8 mouse cellular contexts compared by ENCODE assay signal in genomic region chr7:45538163-45539041, GRCm38 (mm10). TPM values are rescaled to one million over a fixed set of nuclear protein-coding genes. Genes with fewer than 3 reads are reported as not detected.
DNase-seq lines count a peak whose midpoint lies in the region; ATAC-seq lines count a peak whose summit lies in the region.

No protein-coding gene starts in this region.

- intact Hi-C loops in gastrocnemius, postnatal 36 days (cut with DNase I): no loop called here

- no peaks in the 10 kb centered on the region for H3K27me3 ChIP-seq in limb, embryonic 11.5 days (ENCODE audit: control insufficient read depth, insufficient read depth, low read length)
- H3K27me3 ChIP-seq in midbrain, embryonic 10.5 days (ENCODE audit: low read depth, poor library complexity, severe bottlenecking): no peaks in the 10 kb centered on the region
- no peaks in the 10 kb centered on the region for H3K27me3 ChIP-seq in stomach, embryonic 15.5 days (replicated peaks)

- DNase-seq in T-cell, adult 2 months (ENCODE audit: low spot score): peak; percentile 17
- peak; percentile 74 to 80 for DNase-seq in cerebellum, postnatal 14 days
- peak; percentile 66 for DNase-seq in kidney, adult 11 months
- DNase-seq in limb, embryonic 11.5 days (ENCODE audit: low spot score): peak; percentile 74
- DNase-seq in midbrain, embryonic 10.5 days (ENCODE audit: low spot score): peak; percentile 66
- no peak for DNase-seq in gastrocnemius, postnatal 36 days

- H3K4me3 ChIP-seq in limb, embryonic 11.5 days (ENCODE audit: low read depth, low read length): peak overlapping the region; percentile 38
- peak overlapping the region; percentile 73 for H3K4me3 ChIP-seq in midbrain, embryonic 10.5 days
- peak overlapping the region; percentile 50 for H3K4me3 ChIP-seq in stomach, embryonic 15.5 days (replicated peaks)

- ATAC-seq in granulocyte monocyte progenitor cell, adult 5-6 weeks (replicated peaks; ENCODE audit: poor library complexity, severe bottlenecking): peak; percentile 86
- ATAC-seq in limb, embryonic 11.5 days (ENCODE audit: insufficient number of reproducible peaks, low FRiP score, low TSS enrichment, low read depth): peak; percentile 72
- peak; percentile 79; the same call in 1 of the 2 replicates for ATAC-seq in stomach, embryonic 15.5 days (ENCODE audit: insufficient read depth, low FRiP score, low read depth)

- H3K4me1 ChIP-seq in limb, embryonic 11.5 days (ENCODE audit: control insufficient read depth, insufficient read depth, low read length): 0 out of 2 replicates have a peak, but pooled peaks cover 5% of the 10 kb centered on the region
- H3K4me1 ChIP-seq in midbrain, embryonic 10.5 days: peaks cover 12% of the 10 kb centered on the region
- peaks cover 6% of the 10 kb centered on the region for H3K4me1 ChIP-seq in stomach, embryonic 15.5 days

- H3K27ac ChIP-seq in limb, embryonic 11.5 days (replicated peaks; ENCODE audit: low read depth, low read length): no peak overlapping the region
- H3K27ac ChIP-seq in midbrain, embryonic 10.5 days (replicated peaks): peak overlapping the region; percentile 86
- H3K27ac ChIP-seq in stomach, embryonic 15.5 days: no peak overlapping the region

- H3K9me3 ChIP-seq in limb, embryonic 11.5 days (ENCODE audit: control insufficient read depth, low read length): no peaks in the 10 kb centered on the region
- no peaks in the 10 kb centered on the region for H3K9me3 ChIP-seq in midbrain, embryonic 10.5 days (replicated peaks)
- H3K9me3 ChIP-seq in stomach, embryonic 15.5 days: no peaks in the 10 kb centered on the region

- 3% methylated on average over 29 of the region's 29 CpGs for WGBS in limb, embryonic 11.5 days
- WGBS in midbrain, embryonic 10.5 days: 2% methylated on average over 29 of the region's 29 CpGs
- WGBS in stomach, embryonic 15.5 days: 2% methylated on average over 29 of the region's 29 CpGs

- H3K4me2 ChIP-seq in limb, embryonic 11.5 days (ENCODE audit: low read depth, severe bottlenecking): peak overlapping the region; percentile 65
- peak overlapping the region; percentile 73 for H3K4me2 ChIP-seq in stomach, embryonic 15.5 days

- peak overlapping the region; percentile 40 for H3K9ac ChIP-seq in limb, embryonic 11.5 days (ENCODE audit: low read length)
- peak overlapping the region; percentile 1; the same call in 1 of the 2 replicates for H3K9ac ChIP-seq in stomach, embryonic 15.5 days

- H3K36me3 ChIP-seq in limb, embryonic 11.5 days (ENCODE audit: control insufficient read depth, insufficient read depth, low read length): no peaks in the 10 kb centered on the region
- no peaks in the 10 kb centered on the region for H3K36me3 ChIP-seq in midbrain, embryonic 10.5 days
- H3K36me3 ChIP-seq in stomach, embryonic 15.5 days: no peaks in the 10 kb centered on the region

RNA-seq across cellular contexts. Expression of gene Plekha4, which starts 12.3 kb away (rescaled TPM):
- total RNA-seq in granulocyte monocyte progenitor cell, adult 5-6 weeks (2014; fragmentation: Nextera tagmentation): not detected in 2 replicates
- total RNA-seq in granulocyte monocyte progenitor cell, adult 5-6 weeks (2017): 0.26 TPM in 1 of 2 replicates, not detected in the other
- 0.52 and 0.64 TPM in 2 replicates for polyA plus RNA-seq in limb, embryonic 11.5 days (2014; fragmentation: Nextera tagmentation; extraction: Ambion mirVana)
- 0.78 and 1.1 TPM in 2 replicates for polyA plus RNA-seq in midbrain, embryonic 10.5 days (2016; fragmentation: Nextera tagmentation; extraction: Ambion mirVana)
- polyA plus RNA-seq in stomach, embryonic 15.5 days (2015; fragmentation: Nextera tagmentation; extraction: Ambion mirVana): 2.9 TPM in 2 replicates
- total RNA-seq in gastrocnemius, postnatal 36 days (2021): 1 to 10 TPM; 3.0 to 4.8 TPM

RNA-seq across cellular contexts. Expression of gene Ppp1r15a, which starts 12.3 kb away (rescaled TPM):
- total RNA-seq in granulocyte monocyte progenitor cell, adult 5-6 weeks (2014; fragmentation: Nextera tagmentation): 8.3 and 22.1 TPM in 2 replicates
- total RNA-seq in granulocyte monocyte progenitor cell, adult 5-6 weeks (2017): 51.1 and 54.9 TPM in 2 replicates
- polyA plus RNA-seq in limb, embryonic 11.5 days (2014; fragmentation: Nextera tagmentation; extraction: Ambion mirVana): 19.5 and 21.9 TPM in 2 replicates
- 15.0 and 18.6 TPM in 2 replicates for polyA plus RNA-seq in midbrain, embryonic 10.5 days (2016; fragmentation: Nextera tagmentation; extraction: Ambion mirVana)
- polyA plus RNA-seq in stomach, embryonic 15.5 days (2015; fragmentation: Nextera tagmentation; extraction: Ambion mirVana): 21.1 and 36.1 TPM in 2 replicates
- total RNA-seq in gastrocnemius, postnatal 36 days (2021): 10 to 100 TPM; 22.9 to 25.3 TPM

RNA-seq across cellular contexts. Expression of gene Hsd17b14, which starts 16.3 kb away (rescaled TPM):
- 4.4 TPM in 1 of 2 replicates, not detected in the other for total RNA-seq in granulocyte monocyte progenitor cell, adult 5-6 weeks (2014; fragmentation: Nextera tagmentation)
- total RNA-seq in granulocyte monocyte progenitor cell, adult 5-6 weeks (2017): 0.26 and 0.41 TPM in 2 replicates
- 0.58 and 1.0 TPM in 2 replicates for polyA plus RNA-seq in limb, embryonic 11.5 days (2014; fragmentation: Nextera tagmentation; extraction: Ambion mirVana)
- polyA plus RNA-seq in midbrain, embryonic 10.5 days (2016; fragmentation: Nextera tagmentation; extraction: Ambion mirVana): 0.43 and 0.55 TPM in 2 replicates
- 2.2 and 3.9 TPM in 2 replicates for polyA plus RNA-seq in stomach, embryonic 15.5 days (2015; fragmentation: Nextera tagmentation; extraction: Ambion mirVana)
- total RNA-seq in gastrocnemius, postnatal 36 days (2021): 1 to 10 TPM; 1.9 to 2.8 TPM

RNA-seq across cellular contexts. Expression of gene Nucb1, which starts 28.2 kb away (rescaled TPM):
- total RNA-seq in granulocyte monocyte progenitor cell, adult 5-6 weeks (2014; fragmentation: Nextera tagmentation): 184 and 207 TPM in 2 replicates
- 316 and 398 TPM in 2 replicates for total RNA-seq in granulocyte monocyte progenitor cell, adult 5-6 weeks (2017)
- polyA plus RNA-seq in limb, embryonic 11.5 days (2014; fragmentation: Nextera tagmentation; extraction: Ambion mirVana): 116 and 122 TPM in 2 replicates
- 105 and 112 TPM in 2 replicates for polyA plus RNA-seq in midbrain, embryonic 10.5 days (2016; fragmentation: Nextera tagmentation; extraction: Ambion mirVana)
- 214 and 230 TPM in 2 replicates for polyA plus RNA-seq in stomach, embryonic 15.5 days (2015; fragmentation: Nextera tagmentation; extraction: Ambion mirVana)
- total RNA-seq in gastrocnemius, postnatal 36 days (2021): 10 to 100 TPM; 48.6 to 65.4 TPM

RNA-seq across cellular contexts. Expression of gene Bcat2, which starts 31.6 kb away (rescaled TPM):
- 69.1 and 81.6 TPM in 2 replicates for total RNA-seq in granulocyte monocyte progenitor cell, adult 5-6 weeks (2014; fragmentation: Nextera tagmentation)
- total RNA-seq in granulocyte monocyte progenitor cell, adult 5-6 weeks (2017): 38.9 and 42.7 TPM in 2 replicates
- 50.7 and 54.2 TPM in 2 replicates for polyA plus RNA-seq in limb, embryonic 11.5 days (2014; fragmentation: Nextera tagmentation; extraction: Ambion mirVana)
- 32.2 and 38.2 TPM in 2 replicates for polyA plus RNA-seq in midbrain, embryonic 10.5 days (2016; fragmentation: Nextera tagmentation; extraction: Ambion mirVana)
- 78.8 and 87.1 TPM in 2 replicates for polyA plus RNA-seq in stomach, embryonic 15.5 days (2015; fragmentation: Nextera tagmentation; extraction: Ambion mirVana)
- total RNA-seq in gastrocnemius, postnatal 36 days (2021): 10 to 100 TPM; 55.7 to 86.8 TPM

Comparison
In these comparisons a context has a peak if more than half of its experiments do, and no peak if none do; other contexts are left out.
1. DNase-seq: peak in T-cell, adult 2 months (single experiment), cerebellum, postnatal 14 days (2 of 2), kidney, adult 11 months (single experiment), limb, embryonic 11.5 days (single experiment) and midbrain, embryonic 10.5 days (single experiment); none in gastrocnemius, postnatal 36 days (0 of 2).
2. Peak in every context shown above with its lines, with median percentiles within 50 percentile points of each other: ATAC-seq and H3K4me3 ChIP-seq.